Mouse (Mus musculus) v-Abl transformed pro-B cells (cell line): ENCODE measurements at regions not wholly inside any gene's neighbourhood (a gene's known extent, or its start where the extent isn't known, plus 50 kb on each side); places are given as distances from the start of the nearest gene placed in this dataset.

Source experiments
- in situ Hi-C, 2 experiments: fragments of 400-800 bp; cut with MboI; formaldehyde crosslinking; loops; one replicate each; pipeline ENCODE4 v1.15.1; 2025; ENCODE audit not compliant: unreplicated experiment in 2 of 2

DNA sequence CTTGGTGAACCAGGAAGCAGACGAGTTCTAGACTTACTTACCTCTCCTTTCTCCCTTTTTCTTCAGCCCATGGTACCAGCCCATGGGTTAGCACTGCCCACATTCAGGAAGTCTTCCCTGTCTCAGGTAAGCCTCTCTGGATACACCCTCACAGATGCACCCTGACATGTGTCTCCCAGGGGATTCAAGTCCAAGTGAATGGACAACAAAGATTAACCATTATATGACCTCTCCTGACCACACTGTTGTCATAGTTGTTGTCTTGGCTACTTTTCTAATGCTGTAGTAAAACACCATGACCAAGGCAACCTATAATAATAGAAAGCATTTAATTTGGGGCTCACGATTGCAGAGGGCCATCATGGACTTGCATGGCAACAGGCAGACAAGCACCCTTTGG is 98.8 kb upstream of the Vash1 start:
- in situ Hi-C loops, result no loop called here

DNA sequence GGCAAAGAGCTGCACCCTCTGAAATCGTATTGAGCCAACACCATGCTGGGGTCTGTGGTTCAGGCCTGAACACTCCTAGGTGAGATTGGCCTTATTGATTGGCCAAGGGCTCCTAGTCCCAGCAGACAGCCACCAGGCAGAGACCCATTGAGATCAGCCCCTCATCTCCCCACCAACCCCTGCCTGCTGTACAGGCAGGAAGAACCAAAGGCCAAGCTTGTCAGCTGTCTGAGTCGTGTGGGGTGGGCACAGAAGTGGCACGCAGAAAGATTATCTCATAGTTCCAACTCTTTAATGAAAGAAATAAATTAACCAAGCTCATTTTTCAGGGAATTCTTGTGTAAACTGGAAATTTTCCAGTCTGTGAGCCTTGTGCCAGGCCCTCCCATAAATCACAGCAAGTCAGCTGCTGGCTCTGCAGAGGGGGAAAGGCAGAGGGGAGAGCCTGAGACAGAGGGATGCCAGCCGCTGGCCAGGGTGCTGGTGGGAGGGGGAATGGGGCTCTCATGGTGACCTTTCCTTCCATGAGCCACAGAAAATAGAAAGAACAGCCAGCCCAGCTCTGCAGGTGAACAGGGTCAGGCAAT is 98.3 kb upstream of the Vash1 start:
- in situ Hi-C loops, result no loop called here

DNA sequence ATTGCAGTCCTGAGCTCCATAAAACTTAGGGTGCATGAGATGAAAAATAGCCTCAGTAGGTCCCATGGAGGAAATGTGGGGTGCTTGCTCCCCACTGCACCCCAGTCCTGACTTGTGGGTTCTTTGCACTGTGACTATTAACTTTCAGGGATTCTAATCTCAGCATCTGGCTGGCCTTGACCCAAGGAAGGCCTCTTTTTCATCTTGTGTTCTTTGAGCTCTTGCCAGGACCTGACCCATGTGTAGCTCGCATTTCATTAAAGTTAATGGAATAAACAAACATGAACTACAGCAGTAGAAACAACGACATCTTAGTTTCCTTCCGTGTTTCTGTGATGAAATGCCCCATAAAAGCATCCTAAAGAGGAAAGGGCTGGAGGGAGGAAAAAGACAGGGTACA is 96.4 kb upstream of the Vash1 start:
- in situ Hi-C loops, result no loop called here

DNA sequence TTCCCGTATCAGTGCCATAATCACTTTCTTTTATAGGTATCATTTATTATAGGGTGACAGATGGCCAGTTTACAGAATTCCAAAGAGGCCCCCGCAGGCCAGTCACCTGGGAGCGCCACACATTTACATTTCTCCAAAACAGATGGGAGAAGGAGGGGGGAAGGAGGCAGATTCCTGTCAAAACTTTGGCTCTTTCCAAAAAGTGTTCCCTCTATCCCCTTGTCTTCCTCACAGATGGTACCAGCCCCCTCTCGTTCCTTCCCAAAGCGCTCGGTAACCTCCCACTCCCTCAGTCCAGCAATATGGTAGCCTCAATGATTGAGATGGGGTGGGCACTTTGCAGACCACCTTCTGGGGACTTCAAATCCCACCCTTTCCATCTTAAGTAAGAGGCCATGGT is 90.5 kb upstream of the Vash1 start:
- in situ Hi-C loops, result no loop called here

DNA sequence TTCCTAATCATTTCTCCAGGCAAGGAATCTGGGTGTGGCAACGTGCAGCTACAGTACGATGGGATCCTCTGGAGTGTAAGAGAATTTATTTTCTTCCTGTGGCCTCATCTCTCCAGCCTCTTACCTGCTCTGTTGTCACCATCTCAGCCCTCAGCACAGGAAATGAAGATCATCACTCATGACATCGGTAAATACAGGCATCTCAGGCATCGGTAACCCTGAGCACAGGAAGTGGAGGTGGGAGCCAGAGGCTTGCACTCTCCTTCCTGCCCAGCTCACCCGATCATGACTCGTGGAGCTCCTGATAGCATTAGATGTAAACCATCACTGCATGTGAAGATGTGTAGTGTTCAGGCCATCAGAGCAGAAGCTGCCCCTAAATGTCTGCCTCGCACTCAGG is 86.0 kb upstream of the Vash1 start:
- in situ Hi-C loops, result no loop called here

DNA sequence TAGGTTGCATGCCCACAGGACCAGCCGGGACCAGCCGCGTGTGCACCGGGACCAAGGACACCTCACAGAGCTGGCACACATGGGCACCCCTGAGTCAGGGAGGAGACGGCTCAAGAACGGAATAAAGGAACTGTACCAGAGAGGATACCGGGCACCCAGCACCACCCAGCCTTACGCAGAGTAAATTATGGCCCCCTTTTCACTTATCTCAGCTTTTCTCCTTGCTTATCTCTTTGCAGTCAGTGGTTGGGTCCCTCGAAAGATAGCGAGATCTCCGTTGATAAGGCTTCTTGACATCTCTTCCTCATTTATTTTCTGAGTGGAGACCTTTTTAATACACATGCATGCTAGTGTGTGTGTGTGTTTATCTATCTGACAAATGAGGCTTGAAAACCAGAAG is 83.9 kb upstream of the Vash1 start:
- in situ Hi-C loops, result no loop called here

DNA sequence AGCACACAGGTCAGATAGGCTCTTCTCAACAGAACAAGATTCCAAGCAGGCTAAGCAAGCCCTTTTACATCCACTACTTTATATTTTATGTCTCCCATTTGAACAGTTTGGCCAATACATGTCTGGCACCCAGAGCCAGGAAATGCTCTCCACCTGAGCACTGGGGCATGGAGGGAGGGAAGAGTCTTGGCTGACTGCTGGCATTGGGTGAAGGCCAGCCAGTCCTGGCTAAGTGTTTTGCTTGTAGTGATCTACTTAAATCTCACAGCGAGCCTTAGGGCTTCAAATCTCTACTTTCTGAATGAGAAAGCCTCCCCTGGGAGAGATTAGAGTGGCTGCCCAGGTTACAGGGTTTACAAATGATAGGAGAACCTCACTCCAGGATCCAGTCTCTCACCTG is 78.5 kb upstream of the Vash1 start:
- in situ Hi-C loops, result no loop called here

DNA sequence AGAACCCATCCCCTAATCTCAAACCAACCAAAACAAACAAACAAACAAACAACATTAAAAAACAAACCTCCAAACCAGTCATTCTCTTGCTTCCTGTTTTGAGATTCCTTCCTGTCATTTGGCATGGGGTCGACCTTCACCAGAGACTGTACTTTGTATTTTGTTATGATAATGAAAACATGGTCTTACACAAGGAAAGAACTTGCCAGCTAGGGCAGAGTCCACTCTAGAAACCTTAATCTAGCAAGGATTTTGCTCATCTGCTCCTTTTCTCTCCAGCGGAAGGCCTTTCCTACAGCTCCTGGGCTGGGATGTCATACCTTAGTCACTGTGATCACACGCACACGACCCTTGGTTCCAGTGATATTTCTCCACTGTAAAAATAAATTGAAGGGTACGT is 75.0 kb upstream of the Vash1 start:
- in situ Hi-C loops, result no loop called here

DNA sequence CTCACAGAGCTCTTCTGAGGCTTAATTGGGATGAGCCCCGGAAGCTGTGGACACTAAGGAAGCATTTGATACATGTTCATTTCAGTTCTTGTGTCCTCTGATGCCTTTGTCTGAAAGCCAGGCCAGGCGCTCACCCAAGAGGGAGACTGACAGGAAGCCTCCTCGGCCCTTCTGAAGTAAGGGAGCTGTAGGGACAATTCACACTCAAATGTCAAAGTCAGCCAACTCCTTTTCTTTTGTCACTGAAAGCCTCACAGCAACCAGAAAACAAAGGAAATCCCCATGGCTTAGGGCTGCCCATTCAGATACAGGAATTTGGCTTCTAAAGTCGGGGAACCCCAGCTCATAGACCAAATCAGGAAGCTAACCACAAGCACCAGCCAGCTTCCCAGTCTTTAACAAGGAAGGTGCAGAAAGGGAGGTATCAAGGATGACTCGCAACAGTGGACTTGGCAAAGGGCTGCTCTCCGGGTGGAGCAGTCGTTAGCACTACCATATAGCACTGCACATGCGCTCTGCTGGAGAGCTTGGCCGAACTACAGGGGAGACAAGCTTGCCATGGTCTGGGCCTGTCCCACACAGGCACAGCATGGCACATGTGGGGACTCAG is 66.0 kb upstream of the Vash1 start:
- in situ Hi-C loops, result loop anchor here (5.0 to 10.0 kb wide), 2 partner anchors 180 to 208 kb away; no protein-coding TSS in a partner anchor

DNA sequence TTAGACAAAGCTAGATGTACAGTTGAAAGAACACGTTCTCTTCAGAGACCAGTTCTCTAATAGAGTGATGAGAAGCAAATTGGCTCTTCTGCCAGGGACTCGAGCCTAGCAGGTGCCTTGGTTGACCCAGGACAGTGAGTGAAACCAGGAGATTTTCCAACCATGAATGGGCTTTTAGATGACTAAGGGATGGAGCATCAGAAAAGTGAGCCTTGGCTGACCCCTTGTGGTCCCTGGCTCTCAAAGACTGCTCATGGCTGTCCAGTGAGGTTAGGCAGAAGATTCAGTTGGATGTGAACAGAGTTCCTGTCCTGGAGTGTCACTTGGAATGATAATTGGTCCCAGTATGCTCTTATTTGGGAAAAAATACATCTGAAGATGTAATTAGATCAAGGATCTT is 64.3 kb upstream of the Vash1 start:
- in situ Hi-C loops, result loop anchor here (5.0 to 10.0 kb wide), 2 partner anchors 182 to 209 kb away; no protein-coding TSS in a partner anchor

DNA sequence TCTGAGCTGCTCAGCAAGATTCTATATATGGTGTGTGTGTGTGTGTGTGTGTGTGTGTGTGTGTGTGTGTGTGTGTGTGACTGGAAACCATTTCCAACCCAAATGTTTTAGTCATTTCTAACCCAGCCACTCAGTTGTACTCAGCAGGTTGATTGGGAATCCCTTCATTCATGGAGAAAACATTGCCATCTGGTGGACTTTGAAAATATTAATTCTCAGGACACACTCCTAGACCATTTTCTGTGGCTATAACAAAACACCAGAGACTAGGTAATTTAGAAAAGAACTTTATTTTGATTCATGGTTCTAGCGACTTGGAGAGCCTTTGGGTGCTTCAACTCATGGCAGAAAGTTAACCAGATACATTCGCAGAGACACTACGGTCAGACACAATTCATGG is 62.2 kb upstream of the Vash1 start:
- in situ Hi-C loops, result loop anchor here (5.0 to 10.0 kb wide), 6 partner anchors 184 to 769 kb away; no protein-coding TSS in a partner anchor

DNA sequence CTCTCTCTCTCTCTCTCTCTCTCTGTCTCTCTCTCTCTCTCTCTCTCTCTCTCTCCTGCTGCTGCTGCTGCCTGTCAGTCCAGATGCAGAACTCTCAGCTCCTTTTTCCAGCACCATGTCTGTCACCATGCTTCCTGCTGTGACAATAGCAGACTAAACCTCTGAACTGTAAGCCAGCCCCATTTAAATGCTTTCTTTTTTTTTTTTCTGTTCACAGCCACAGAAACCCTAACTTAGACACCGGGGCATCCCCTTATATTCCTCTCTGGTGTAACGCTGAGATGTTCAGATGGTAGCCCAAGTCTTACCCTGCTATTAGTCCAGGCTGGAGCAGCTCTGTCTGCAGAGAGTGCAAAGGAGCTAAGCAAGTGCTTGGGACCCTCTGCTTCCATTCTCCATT is 54.3 kb upstream of the Vash1 start:
- in situ Hi-C loops, result no loop called here

DNA sequence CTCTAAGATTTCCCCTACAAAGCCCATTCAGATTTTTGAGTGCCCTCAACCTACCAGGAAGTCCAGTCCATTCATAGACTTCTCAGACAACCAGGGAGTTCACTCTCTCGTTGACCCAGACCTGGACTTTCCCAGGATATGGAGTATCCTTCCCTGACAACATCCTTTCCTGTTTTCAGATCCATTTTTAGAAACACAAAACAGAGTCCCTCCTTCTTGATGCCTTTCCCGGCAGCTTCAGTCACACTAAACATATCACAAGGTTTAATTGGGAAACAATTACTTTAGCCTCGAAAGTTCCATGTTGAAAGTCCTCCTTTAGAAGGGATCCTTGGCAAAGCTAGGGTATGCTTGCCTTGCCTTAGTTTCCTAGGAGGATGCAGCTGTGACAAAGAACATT is 51.8 kb upstream of the Vash1 start:
- in situ Hi-C loops, result no loop called here

DNA sequence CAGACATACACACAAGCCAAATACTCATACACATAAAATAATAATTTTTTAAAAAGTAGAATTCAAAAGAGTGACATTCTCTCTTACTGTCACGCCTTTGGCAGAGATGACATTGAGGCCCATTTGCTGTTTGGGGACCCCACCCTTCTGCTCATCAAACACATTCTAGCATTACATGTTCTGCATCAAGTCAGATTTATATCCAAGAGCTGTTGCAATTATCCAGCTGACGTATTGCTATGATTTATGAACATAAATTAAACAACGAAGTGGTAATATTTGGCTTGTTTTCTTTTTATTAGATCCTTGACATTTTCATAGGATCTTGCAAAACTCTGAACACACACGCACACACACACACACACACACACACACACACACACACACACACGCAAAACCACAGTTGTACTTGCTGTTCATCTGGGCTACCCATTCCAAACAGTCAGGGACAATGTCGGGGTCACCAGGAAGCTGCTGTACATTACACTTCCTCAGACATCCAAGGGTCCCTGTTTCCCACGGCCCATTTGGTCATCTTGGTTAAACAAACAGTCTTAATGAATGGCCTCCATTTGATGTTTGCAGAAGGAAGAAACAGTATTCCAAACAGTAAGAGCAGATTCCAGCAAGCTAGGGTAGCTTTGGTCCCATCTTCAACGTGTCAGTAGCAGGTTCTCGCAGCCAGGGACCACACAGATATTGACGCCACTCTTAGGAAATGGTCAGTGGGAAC is 50.3 kb upstream of the Vash1 start:
- in situ Hi-C loops, result no loop called here
